Comparison of ENCODE assay signal across 12 mouse cellular contexts in the genomic region with DNA sequence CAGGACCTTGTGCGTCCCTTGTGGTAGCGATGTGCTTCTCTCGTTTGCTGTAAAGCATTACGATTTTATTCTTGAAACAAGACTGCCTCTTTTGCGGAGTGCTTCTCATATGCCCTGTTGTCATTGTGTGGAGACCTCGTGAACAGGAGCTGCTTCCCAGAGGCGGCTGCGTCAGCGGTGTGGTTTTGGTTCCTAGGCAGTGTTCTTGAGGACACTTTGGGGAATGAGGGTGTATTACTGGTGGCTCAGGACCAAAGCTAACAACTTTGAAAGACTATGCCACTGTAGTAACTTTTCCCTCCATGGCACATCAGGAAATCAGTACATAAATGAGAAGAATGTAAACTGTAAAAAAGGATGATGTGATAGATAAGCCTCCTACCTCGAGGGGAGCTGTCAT.
"Had no signal": no experiment of that assay in that cellular context is flagged by ENCODE, and none has a peak within 500 bp of the region (broad histone marks: within the 10 kb centered on the region; RNA-seq: fewer than 3 reads in every experiment).

No protein-coding gene starts in this region.

- H3K4me3 ChIP-seq: kidney, embryonic 15.5 days; limb, embryonic 13.5 days; midbrain, embryonic 12.5 days; myocyte; neural tube, embryonic 12.5 days had no signal

- DNase-seq: kidney, adult 2 months; kidney, postnatal 14 days; left cerebral cortex, postnatal 4 days; lung, embryonic 14.5 days; right cerebral cortex, postnatal 4 days; spleen, adult 18-20 months had no signal

- H3K9ac ChIP-seq: kidney, embryonic 15.5 days; limb, embryonic 13.5 days; liver, embryonic 14.5 days; lung, embryonic 14.5 days; midbrain, embryonic 12.5 days had no signal

- H3K9me3 ChIP-seq: kidney, embryonic 15.5 days; limb, embryonic 13.5 days; midbrain, embryonic 12.5 days; neural tube, embryonic 12.5 days had no signal

- H3K4me2 ChIP-seq: kidney, embryonic 15.5 days; limb, embryonic 13.5 days; lung, embryonic 14.5 days; midbrain, embryonic 12.5 days; neural tube, embryonic 12.5 days had no signal

- H3K27me3 ChIP-seq: kidney, embryonic 15.5 days; limb, embryonic 13.5 days; midbrain, embryonic 12.5 days; neural tube, embryonic 12.5 days had no signal

- H3K27ac ChIP-seq: kidney, embryonic 15.5 days; limb, embryonic 13.5 days; liver, embryonic 14.5 days; neural tube, embryonic 12.5 days had no signal
